Mouse (Mus musculus): ENCODE data around the gene Zbtb20.

Zbtb20 gene

GRCm38 (mm10) chr16:43193631-43194239 is 318.1 kb downstream of the Zbtb20 start:
- DNase-seq (ENCODE audit: low spot score): no peak

GRCm38 (mm10) chr16:43217336-43218006 is 341.8 kb downstream of the Zbtb20 start:
- DNase-seq (ENCODE audit: low spot score): no peak

GRCm38 (mm10) chr16:43219367-43219766 is 343.7 kb downstream of the Zbtb20 start:
- no peak for DNase-seq (ENCODE audit: low spot score)

- peak; percentile 58 for DNase-seq (ENCODE audit: low spot score)
Observed at GRCm38 (mm10) chr16:43221313-43221712, 345.6 kb downstream of the Zbtb20 start.

GRCm38 (mm10) chr16:43230253-43230652 is 354.6 kb downstream of the Zbtb20 start:
- no peak for DNase-seq (ENCODE audit: low spot score)

GRCm38 (mm10) chr16:43234249-43234648 is 358.6 kb downstream of the Zbtb20 start:
- no peak for DNase-seq (ENCODE audit: low spot score)

- no peak for DNase-seq (ENCODE audit: low spot score)
Observed at GRCm38 (mm10) chr16:43235317-43235716, 359.6 kb downstream of the Zbtb20 start.

GRCm38 (mm10) chr16:43235721-43236159 is 360.1 kb downstream of the Zbtb20 start:
- DNase-seq (ENCODE audit: low spot score): no peak

- no peak for DNase-seq (ENCODE audit: low spot score)
Observed at GRCm38 (mm10) chr16:43237551-43237950, 361.9 kb downstream of the Zbtb20 start.

- no peak for DNase-seq (ENCODE audit: low spot score)
Observed at GRCm38 (mm10) chr16:43247026-43247425, 371.3 kb downstream of the Zbtb20 start.

GRCm38 (mm10) chr16:43253077-43253476 is 377.4 kb downstream of the Zbtb20 start:
- peak; percentile 41 for DNase-seq (ENCODE audit: low spot score)

GRCm38 (mm10) chr16:43253746-43254145 is 378.1 kb downstream of the Zbtb20 start:
- DNase-seq (ENCODE audit: low spot score): peak; percentile 19

- DNase-seq (ENCODE audit: low spot score): peak; percentile 26
Observed at GRCm38 (mm10) chr16:43256191-43256899, 380.7 kb downstream of the Zbtb20 start.

- DNase-seq (ENCODE audit: low spot score): no peak
Observed at GRCm38 (mm10) chr16:43256900-43257281, 381.2 kb downstream of the Zbtb20 start.

GRCm38 (mm10) chr16:43259466-43259865 is 383.8 kb downstream of the Zbtb20 start:
- DNase-seq (ENCODE audit: low spot score): no peak

- DNase-seq (ENCODE audit: low spot score): no peak
Observed at GRCm38 (mm10) chr16:43260862-43261261, 385.2 kb downstream of the Zbtb20 start.

GRCm38 (mm10) chr16:43274057-43274595 is 398.4 kb downstream of the Zbtb20 start:
- DNase-seq (ENCODE audit: low spot score): no peak

- DNase-seq (ENCODE audit: low spot score): no peak
Observed at GRCm38 (mm10) chr16:43276764-43277163, 401.1 kb downstream of the Zbtb20 start.

- peak; percentile 89 for DNase-seq (ENCODE audit: low spot score)
Observed at GRCm38 (mm10) chr16:43286319-43286718, 410.6 kb downstream of the Zbtb20 start.

- no peak for DNase-seq (ENCODE audit: low spot score)
Observed at GRCm38 (mm10) chr16:43286783-43287383, 411.2 kb downstream of the Zbtb20 start.

- no peak for DNase-seq (ENCODE audit: low spot score)
Observed at GRCm38 (mm10) chr16:43291423-43291822, 415.7 kb downstream of the Zbtb20 start.

GRCm38 (mm10) chr16:43297953-43298596 is 422.4 kb downstream of the Zbtb20 start:
- no peak for DNase-seq (ENCODE audit: low spot score)
